Mouse (Mus musculus): ENCODE results near the gene Dusp7. TPM values are rescaled to one million over a fixed set of nuclear protein-coding genes. Genes with fewer than 3 reads are reported as not detected.
A peak's percentile ranks its signal among the peaks of the same experiment; 100 is the strongest.

The Dusp7 gene
- polyA plus RNA-seq, 1 experiment from 2014 or later = 16.3 TPM

DNA sequence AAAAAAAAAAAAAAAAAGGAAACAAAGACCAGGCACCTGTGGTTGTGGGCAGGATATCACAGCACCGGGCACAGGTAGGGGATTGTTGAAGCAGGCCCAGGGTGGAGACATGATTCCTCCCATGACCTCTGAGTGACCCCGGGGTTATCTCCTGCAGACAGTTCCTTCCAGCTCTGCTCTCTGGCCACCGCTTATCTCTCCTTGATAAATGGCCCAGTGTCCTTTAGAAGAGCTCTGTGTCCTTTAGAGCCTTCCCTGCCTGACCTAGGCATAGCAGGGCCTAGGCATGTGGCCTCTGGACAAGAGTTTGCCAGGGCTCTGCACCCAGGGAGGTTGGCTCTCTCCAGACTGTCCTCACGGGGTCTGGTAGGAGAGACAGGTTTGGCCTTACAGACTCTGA, 29.3 kb downstream of the Dusp7 start:
- no peak overlapping the region for H3K4me2 ChIP-seq
- H3K9ac ChIP-seq = no peak overlapping the region
- no peak for ATAC-seq (ENCODE audit: low FRiP score)
- no peaks in the 10 kb centered on the region; the same call in 1 of the 2 replicates for H3K27me3 ChIP-seq
- H3K4me3 ChIP-seq (replicated peaks) = no peak overlapping the region
- H3K36me3 ChIP-seq (replicated peaks) = no peaks in the 10 kb centered on the region
- H3K9me3 ChIP-seq = no peaks in the 10 kb centered on the region
- peaks cover 17% of the 10 kb centered on the region for H3K4me1 ChIP-seq
- H3K27ac ChIP-seq = no peak overlapping the region
- WGBS = 84% methylated on average over 4 of the region's 4 CpGs

DNA sequence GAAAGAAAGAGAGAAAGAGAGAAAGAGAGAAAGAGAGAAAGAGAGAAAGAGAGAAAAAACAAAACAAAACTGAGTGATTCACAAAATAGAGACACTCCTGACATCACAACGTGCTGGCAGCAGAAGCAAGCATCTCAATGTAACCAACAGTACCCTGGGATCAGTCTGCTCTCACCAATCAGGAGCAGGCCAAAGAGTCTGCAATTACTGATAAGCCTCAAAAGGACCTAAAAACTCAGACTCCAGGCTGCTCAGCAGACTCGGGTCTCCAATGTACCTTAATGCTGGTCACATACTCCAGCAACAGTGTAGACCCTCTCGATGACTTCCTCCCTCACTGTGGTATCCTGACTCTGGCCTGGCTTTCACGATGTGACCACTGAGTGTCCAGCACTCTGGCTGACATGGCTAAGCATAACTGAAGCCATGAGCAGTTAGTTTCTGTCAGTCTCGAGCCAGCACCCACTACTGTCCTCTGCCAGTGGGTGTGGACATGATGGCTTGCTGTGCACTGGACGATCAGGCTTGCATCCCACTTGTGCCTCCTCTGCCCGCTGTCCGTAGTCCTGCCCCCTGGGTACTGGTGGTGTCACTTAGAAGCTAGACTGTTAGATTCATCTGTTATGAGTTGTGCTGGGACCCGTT, 30.4 kb downstream of the Dusp7 start:
- no peak overlapping the region for H3K9ac ChIP-seq
- H3K27ac ChIP-seq = no peak overlapping the region
- no peak for ATAC-seq (ENCODE audit: low FRiP score)
- WGBS = 87% methylated on average over 9 of the region's 9 CpGs
- H3K4me3 ChIP-seq (replicated peaks) = no peak overlapping the region
- H3K4me2 ChIP-seq = no peak overlapping the region
- H3K36me3 ChIP-seq (replicated peaks) = no peaks in the 10 kb centered on the region
- no peaks in the 10 kb centered on the region; the same call in 1 of the 2 replicates for H3K27me3 ChIP-seq
- no peaks in the 10 kb centered on the region for H3K9me3 ChIP-seq
- H3K4me1 ChIP-seq = peaks cover 17% of the 10 kb centered on the region

DNA sequence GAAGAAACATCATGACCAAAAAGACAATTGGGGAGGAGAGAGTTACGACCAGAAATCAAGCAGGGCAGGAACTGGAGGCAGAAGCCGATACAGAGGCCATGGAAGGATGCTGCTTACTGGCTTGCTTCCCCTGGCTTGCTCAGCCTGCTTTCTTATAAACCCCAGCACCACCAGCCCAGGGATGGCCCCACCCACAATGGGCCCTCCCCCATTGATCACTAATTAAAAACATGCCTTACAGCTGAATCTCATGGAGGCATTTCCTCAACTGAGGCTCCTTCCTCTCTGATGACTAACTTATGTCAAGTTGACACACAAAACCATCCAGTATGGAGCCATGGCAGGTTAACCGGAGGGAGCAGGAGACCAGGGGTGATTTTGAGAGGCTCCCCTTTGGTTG, 31.4 kb downstream of the Dusp7 start:
- Histone ChIP-seq H3K36me3 (replicated peaks) (no peaks in the 10 kb centered on the region), H3K4me1 (peaks cover 8% of the 10 kb centered on the region), H3K9ac (no peak overlapping the region), H3K27me3 (no peaks in the 10 kb centered on the region; the same call in 1 of the 2 replicates), H3K9me3 (no peaks in the 10 kb centered on the region), H3K4me3 (replicated peaks) (no peak overlapping the region), H3K4me2 (no peak overlapping the region), H3K27ac (no peak overlapping the region)
- no peak for ATAC-seq (ENCODE audit: low FRiP score)
- WGBS = 80% methylated on average over 3 of the region's 3 CpGs

DNA sequence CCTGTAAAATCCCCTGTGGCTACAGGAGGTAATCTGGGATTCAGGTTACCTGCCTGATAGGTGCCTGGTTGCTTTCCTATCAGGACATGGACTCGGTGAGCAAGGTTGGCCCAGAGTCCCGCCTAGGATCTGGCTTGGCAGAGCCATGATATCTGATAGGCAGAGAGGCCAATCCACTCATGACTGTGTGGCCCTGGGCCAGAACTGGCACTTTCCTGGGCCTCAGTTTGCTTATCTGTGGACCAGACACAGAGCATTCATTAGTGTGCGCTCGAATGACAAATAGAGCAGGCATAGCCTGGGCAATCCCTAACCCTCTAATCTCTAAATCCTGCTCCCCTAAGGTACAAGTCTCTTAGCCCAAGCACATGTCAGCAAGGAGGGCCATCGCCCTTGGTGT, 33.7 kb downstream of the Dusp7 start:
- WGBS = 80% methylated on average over 5 of the region's 5 CpGs
- H3K27ac ChIP-seq = no peak overlapping the region

DNA sequence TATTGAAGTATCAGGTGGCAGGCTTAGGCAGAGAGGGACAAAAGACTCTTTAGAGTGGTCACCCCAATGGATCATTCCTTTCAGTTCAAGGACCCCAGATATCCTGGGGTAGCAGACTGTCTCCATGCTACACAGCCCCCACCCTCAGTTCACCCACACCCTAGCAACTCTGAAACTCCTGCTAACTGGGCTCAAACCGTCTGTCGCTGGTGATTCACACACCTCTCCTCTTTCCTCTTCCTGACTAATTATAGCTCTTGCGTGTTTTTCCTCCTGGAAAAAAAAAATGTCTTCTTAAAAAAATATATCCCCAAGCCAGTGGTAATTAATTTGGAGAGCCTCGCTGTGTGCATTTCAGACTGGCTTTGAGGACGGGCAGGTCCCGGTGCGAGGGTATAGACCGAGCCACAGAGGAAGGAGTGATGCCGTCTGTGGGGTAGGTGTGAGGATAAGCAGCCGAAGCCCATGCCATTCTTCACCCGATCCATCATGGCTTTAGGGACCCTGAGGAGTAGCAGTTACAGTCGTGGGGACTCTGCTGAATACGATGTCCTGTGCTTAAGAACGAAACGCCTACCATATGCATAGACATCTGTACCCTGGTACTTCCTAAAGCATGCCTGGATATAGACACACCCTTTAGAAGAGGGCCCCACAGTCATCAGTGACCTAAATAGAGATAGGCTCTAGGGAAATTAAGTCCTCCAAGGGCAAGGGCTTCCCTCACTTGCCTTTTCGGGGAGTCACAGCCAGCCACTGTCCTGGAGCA, 34.4 kb downstream of the Dusp7 start:
- H3K36me3 ChIP-seq (replicated peaks) = no peaks in the 10 kb centered on the region
- no peak overlapping the region for H3K4me3 ChIP-seq (replicated peaks)
- peaks cover 6% of the 10 kb centered on the region; the same call in 1 of the 2 replicates for H3K4me1 ChIP-seq
- H3K4me2 ChIP-seq = no peak overlapping the region
- H3K9me3 ChIP-seq = no peaks in the 10 kb centered on the region
- 85% methylated on average over 16 of the region's 16 CpGs for WGBS
- H3K27ac ChIP-seq = no peak overlapping the region
- H3K27me3 ChIP-seq = no peaks in the 10 kb centered on the region; the same call in 1 of the 2 replicates
- H3K9ac ChIP-seq = no peak overlapping the region
- ATAC-seq (ENCODE audit: low FRiP score) = no peak

More for the DNA sequence above, 33.7 kb downstream of the Dusp7 start:
- H3K9ac ChIP-seq = no peak overlapping the region
- H3K36me3 ChIP-seq (replicated peaks) = no peaks in the 10 kb centered on the region
- H3K4me3 ChIP-seq (replicated peaks) = no peak overlapping the region
- H3K9me3 ChIP-seq = no peaks in the 10 kb centered on the region
- no peak for ATAC-seq (ENCODE audit: low FRiP score)
- no peaks in the 10 kb centered on the region; the same call in 1 of the 2 replicates for H3K27me3 ChIP-seq
- H3K4me1 ChIP-seq = peaks cover 6% of the 10 kb centered on the region; the same call in 1 of the 2 replicates
- H3K4me2 ChIP-seq = no peak overlapping the region

DNA sequence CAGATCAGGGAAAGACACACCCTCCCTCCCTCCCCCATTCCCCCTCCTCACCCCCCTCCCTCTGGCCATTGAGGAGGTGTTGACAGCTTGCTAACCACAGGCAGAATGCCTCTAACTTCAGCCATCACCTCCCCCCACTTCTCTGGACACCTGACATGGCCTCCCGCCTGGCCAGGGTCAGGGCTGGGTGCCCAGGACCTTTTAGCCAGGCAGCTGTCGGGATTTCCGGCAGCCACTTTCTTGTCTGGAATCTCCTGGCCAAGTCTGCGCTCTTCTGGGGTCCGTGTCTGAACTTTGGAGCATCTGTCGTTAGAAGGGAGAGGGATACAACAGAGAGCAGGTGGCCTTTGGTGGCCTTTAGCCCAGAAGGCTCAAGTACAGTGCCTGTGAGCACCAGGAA, 36.8 kb downstream of the Dusp7 start:
- H3K4me2 ChIP-seq = no peak overlapping the region
- H3K36me3 ChIP-seq (replicated peaks) = no peaks in the 10 kb centered on the region
- no peak overlapping the region for H3K9ac ChIP-seq
- 38% methylated on average over 6 of the region's 6 CpGs for WGBS
- H3K4me1 ChIP-seq = peaks cover 6% of the 10 kb centered on the region; the same call in 1 of the 2 replicates
- H3K4me3 ChIP-seq (replicated peaks) = no peak overlapping the region
- no peak overlapping the region for H3K27ac ChIP-seq
- H3K9me3 ChIP-seq = no peaks in the 10 kb centered on the region
- no peak for ATAC-seq (ENCODE audit: low FRiP score)
- no peaks in the 10 kb centered on the region for H3K27me3 ChIP-seq

DNA sequence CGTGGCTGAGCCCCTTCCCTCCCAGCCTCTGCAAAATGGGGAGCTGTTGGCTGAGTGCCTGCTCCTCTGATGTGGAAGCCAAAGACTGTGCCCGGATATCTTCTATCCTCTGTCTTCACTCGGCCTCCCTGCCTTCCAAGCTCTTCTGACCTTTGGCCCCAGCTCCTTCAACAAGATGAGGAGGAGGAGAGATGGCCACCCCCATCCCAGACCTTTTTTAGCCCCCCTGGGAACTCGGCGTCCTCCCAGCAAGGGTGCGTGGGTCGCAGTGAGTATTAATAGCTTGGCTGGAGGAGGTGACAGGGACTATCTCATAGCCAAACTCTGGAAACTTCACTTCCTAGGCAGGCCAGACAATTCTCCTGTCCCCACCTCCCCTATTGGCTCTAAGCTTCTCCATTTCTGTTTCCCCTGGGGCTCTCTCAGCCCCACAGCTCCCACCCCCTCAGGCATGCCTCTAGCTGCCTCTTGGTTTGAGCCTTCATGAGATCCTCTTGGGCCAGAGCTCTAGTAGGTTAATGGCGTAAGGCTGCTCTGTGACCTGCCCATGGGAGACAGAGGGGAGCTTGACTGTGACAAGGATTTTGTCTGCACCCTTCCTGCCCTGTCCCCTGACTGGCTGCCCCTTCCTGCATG, 38.1 kb downstream of the Dusp7 start:
- Histone ChIP-seq H3K27ac (no peak overlapping the region), H3K9me3 (no peaks in the 10 kb centered on the region), H3K4me2 (no peak overlapping the region), H3K9ac (no peak overlapping the region), H3K36me3 (replicated peaks) (no peaks in the 10 kb centered on the region), H3K4me1 (peaks cover 6% of the 10 kb centered on the region; the same call in 1 of the 2 replicates), H3K4me3 (replicated peaks) (no peak overlapping the region), H3K27me3 (no peaks in the 10 kb centered on the region)
- 68% methylated on average over 8 of the region's 8 CpGs for WGBS
- no peak for ATAC-seq (ENCODE audit: low FRiP score)

DNA sequence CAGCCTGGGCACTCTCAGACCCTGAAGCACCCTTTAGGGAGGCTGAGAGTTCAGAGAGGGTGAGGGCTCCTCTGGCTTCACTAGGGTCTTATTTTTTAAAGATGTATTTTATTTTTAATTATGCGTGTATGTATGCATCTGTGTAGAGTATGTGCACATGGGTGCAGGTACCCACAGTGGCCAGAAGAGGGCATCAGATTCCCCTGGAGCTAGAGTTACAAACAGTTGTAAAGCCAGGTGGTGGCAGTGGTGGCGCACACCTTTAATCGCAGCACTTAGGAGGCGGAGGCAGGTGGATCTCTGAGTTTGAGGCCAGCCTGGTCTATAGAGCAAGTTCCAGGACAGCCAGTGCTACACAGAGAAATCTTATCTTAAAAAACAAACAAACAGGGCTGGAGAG, 40.7 kb downstream of the Dusp7 start:
- Histone ChIP-seq H3K27me3 (no peaks in the 10 kb centered on the region), H3K27ac (no peak overlapping the region), H3K9ac (no peak overlapping the region), H3K4me1 (peaks cover 6% of the 10 kb centered on the region; the same call in 1 of the 2 replicates), H3K4me3 (replicated peaks) (no peak overlapping the region), H3K9me3 (no peaks in the 10 kb centered on the region), H3K36me3 (replicated peaks) (no peaks in the 10 kb centered on the region), H3K4me2 (no peak overlapping the region)
- 100% methylated on average over 4 of the region's 4 CpGs for WGBS
- ATAC-seq (ENCODE audit: low FRiP score) = no peak

DNA sequence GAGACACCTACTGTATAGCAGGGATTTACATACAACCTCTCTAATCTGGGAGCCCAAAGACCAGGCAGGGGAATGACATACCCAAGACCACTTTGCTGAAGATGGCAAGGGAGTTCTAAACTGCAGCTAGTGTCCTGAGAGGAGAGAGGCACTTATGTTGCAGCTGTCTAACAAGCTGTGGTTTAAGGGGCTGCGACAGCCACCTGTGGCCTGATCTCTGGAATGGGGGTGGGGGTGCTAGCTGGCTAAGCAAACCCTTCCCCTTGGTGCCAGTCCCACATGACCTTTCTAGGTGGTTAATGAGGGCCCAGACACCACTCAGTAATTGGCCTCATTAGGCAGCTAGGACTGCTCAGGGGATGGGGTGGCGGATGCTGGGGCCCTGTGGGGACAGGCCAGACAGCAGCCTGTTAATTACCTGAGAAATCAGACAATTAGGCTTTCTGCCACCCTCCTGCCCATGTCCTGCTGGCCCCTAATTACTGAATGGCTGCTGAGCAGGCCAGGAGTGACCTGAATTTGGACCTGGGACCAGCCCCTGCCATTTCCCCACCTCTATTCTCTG, 41.7 kb downstream of the Dusp7 start:
- peaks cover 3% of the 10 kb centered on the region; the same call in 1 of the 2 replicates for H3K4me1 ChIP-seq
- H3K9me3 ChIP-seq = no peaks in the 10 kb centered on the region
- H3K9ac ChIP-seq = no peak overlapping the region
- H3K27me3 ChIP-seq = no peaks in the 10 kb centered on the region
- no peak overlapping the region for H3K4me2 ChIP-seq
- no peak overlapping the region for H3K27ac ChIP-seq
- peak; percentile 57; the same call in 1 of the 2 replicates for ATAC-seq (ENCODE audit: low FRiP score)
- WGBS = 14% methylated on average over 2 of the region's 2 CpGs
- H3K36me3 ChIP-seq (replicated peaks) = no peaks in the 10 kb centered on the region
- H3K4me3 ChIP-seq (replicated peaks) = no peak overlapping the region

DNA sequence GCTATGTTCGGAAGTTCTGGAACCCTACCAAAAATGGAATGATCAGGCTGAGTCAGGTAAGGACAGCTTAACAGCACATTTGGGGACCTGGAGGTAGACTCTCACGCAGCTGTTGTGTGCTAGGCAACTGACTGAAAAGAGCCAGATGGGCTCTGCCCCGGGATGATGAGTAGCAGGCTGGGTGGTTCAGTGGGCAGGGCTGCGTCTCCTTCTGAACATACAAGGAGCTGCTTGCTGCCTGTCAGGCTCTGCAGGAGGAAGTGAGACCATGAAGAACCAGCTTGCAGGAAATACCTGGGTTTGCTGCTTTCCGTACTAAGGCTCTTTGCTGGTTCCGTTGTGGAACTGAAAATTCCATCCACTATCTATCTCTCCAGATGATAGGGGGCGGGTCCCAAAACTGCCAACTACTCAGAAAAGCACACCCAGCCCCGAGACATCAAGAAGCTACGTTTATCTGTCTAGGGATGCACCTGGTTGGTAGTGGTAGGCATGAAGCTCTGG, 42.7 kb downstream of the Dusp7 start:
- Histone ChIP-seq H3K36me3 (replicated peaks) (no peaks in the 10 kb centered on the region), H3K9me3 (no peaks in the 10 kb centered on the region), H3K4me1 (no peaks in the 10 kb centered on the region), H3K4me2 (no peak overlapping the region), H3K9ac (no peak overlapping the region), H3K27me3 (no peaks in the 10 kb centered on the region), H3K4me3 (replicated peaks) (no peak overlapping the region), H3K27ac (no peak overlapping the region)
- ATAC-seq (ENCODE audit: low FRiP score) = no peak
- WGBS = 82% methylated on average over 9 of the region's 9 CpGs

DNA sequence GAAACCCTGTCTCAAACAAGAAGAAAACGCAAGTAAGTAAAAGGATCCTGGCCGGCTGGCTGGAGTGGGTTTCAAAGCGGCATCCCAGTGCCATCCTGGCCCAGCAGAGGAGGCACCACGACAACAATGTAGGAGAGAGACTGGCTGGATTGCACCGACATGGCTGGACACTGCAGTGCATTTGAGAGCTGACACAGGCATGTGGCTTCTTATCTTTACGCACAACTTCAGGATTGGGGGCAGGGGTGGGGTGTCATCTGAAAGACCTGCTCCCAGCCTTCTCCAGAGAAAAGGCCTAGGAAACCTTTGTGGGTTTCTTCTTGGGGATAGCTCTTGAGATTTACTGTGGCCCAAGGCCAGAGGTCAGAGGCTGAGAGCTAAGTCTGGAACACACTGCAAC, 43.3 kb downstream of the Dusp7 start:
- ATAC-seq (ENCODE audit: low FRiP score) = no peak
- H3K27me3 ChIP-seq = no peaks in the 10 kb centered on the region
- no peak overlapping the region for H3K9ac ChIP-seq
- no peak overlapping the region for H3K27ac ChIP-seq
- H3K4me1 ChIP-seq = no peaks in the 10 kb centered on the region
- no peak overlapping the region for H3K4me3 ChIP-seq (replicated peaks)
- WGBS = 80% methylated on average over 6 of the region's 6 CpGs
- no peak overlapping the region for H3K4me2 ChIP-seq
- H3K36me3 ChIP-seq (replicated peaks) = no peaks in the 10 kb centered on the region
- no peaks in the 10 kb centered on the region for H3K9me3 ChIP-seq

DNA sequence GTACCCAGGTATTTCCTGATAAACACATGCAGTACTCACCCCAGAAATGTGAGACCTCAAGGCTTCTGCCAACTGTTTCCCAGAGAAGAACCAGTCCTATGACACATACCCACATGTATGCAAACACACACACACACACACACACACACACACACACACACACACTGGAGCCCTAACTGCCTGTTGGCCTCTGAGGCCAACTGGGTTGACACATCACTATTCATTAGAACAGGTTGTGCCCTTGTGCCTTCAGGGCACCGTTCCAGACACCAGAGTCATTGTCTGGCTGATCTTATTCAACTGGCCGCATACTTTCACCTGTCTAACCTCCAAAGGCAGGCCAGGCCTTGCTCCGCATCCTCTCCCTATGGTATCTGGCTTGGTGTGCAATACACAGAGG, 43.8 kb downstream of the Dusp7 start:
- Histone ChIP-seq H3K27ac (no peak overlapping the region), H3K4me2 (no peak overlapping the region), H3K27me3 (no peaks in the 10 kb centered on the region), H3K9me3 (no peaks in the 10 kb centered on the region), H3K4me1 (no peaks in the 10 kb centered on the region), H3K9ac (no peak overlapping the region), H3K36me3 (replicated peaks) (no peaks in the 10 kb centered on the region), H3K4me3 (replicated peaks) (no peak overlapping the region)
- WGBS = 76% methylated on average over 3 of the region's 3 CpGs
- no peak for ATAC-seq (ENCODE audit: low FRiP score)

Measured in forebrain, embryonic 12.5 days (tissue).